Mouse (Mus musculus) heart, adult 18-20 months (tissue): ENCODE results near the gene Ppfia2. TPM values are rescaled to one million over a fixed set of nuclear protein-coding genes. Genes with fewer than 3 reads are reported as not detected.

Experiments
- DNase-seq, 2 experiments: peaks; one replicate each; pipeline ENCODE4 v3.0.0; 2021 to 2022; ENCODE audit warnings: mixed read lengths in 1 of 2
- total RNA-seq, 2 experiments: library from RNA; stranded (reverse); gene quantifications; 2 replicates each; pipeline ENCODE4 v1.2.3; 2021

Gene Ppfia2
- total RNA-seq, 2 experiments from 2014 or later: 0.44 to 0.50 TPM

GRCm38 (mm10) chr10:106665221-106665620 is 195.1 kb downstream of the Ppfia2 start:
- DNase-seq: no peak

GRCm38 (mm10) chr10:106670170-106670569 is 200.0 kb downstream of the Ppfia2 start:
- DNase-seq: no peak

GRCm38 (mm10) chr10:106681395-106681794 is 211.3 kb downstream of the Ppfia2 start:
- DNase-seq: no peak

GRCm38 (mm10) chr10:106685519-106685918 is 215.4 kb downstream of the Ppfia2 start:
- no peak for DNase-seq

- no peak for DNase-seq
These were observed 249.8 kb downstream of the Ppfia2 start for GRCm38 (mm10) chr10:106719936-106720335.

GRCm38 (mm10) chr10:106732265-106732664 is 262.1 kb downstream of the Ppfia2 start:
- DNase-seq: no peak

- DNase-seq: no peak
These were observed 266.3 kb downstream of the Ppfia2 start for GRCm38 (mm10) chr10:106736230-106737063.

GRCm38 (mm10) chr10:106738190-106738589 is 268.1 kb downstream of the Ppfia2 start:
- no peak for DNase-seq

- no peak for DNase-seq
These were observed 274.8 kb downstream of the Ppfia2 start for GRCm38 (mm10) chr10:106744966-106745365.

- no peak for DNase-seq
These were observed 290.9 kb downstream of the Ppfia2 start for GRCm38 (mm10) chr10:106761061-106761460.

- DNase-seq: no peak
These were observed 293.6 kb downstream of the Ppfia2 start for GRCm38 (mm10) chr10:106763785-106764184.

- no peak for DNase-seq
These were observed 305.4 kb downstream of the Ppfia2 start for GRCm38 (mm10) chr10:106775571-106775970.

GRCm38 (mm10) chr10:106815447-106815846 is 345.3 kb downstream of the Ppfia2 start:
- DNase-seq: no peak

- no peak for DNase-seq
These were observed 348.2 kb downstream of the Ppfia2 start for GRCm38 (mm10) chr10:106818381-106818780.

GRCm38 (mm10) chr10:106824215-106824614 is 354.1 kb downstream of the Ppfia2 start:
- no peak for DNase-seq

- no peak for DNase-seq
These were observed 368.3 kb downstream of the Ppfia2 start for GRCm38 (mm10) chr10:106838476-106838875.

GRCm38 (mm10) chr10:106858106-106858505 is 388.0 kb downstream of the Ppfia2 start:
- no peak for DNase-seq

- DNase-seq: no peak
These were observed 400.1 kb downstream of the Ppfia2 start for GRCm38 (mm10) chr10:106870233-106870632.

- DNase-seq: no peak
These were observed 401.7 kb downstream of the Ppfia2 start for GRCm38 (mm10) chr10:106871847-106872246.

- no peak for DNase-seq
These were observed 402.6 kb downstream of the Ppfia2 start for GRCm38 (mm10) chr10:106872714-106873113.

GRCm38 (mm10) chr10:106881330-106881729 is 411.2 kb downstream of the Ppfia2 start:
- DNase-seq: no peak

GRCm38 (mm10) chr10:106896351-106896750 is 426.2 kb downstream of the Ppfia2 start:
- no peak for DNase-seq

GRCm38 (mm10) chr10:106910108-106910507 is 440.0 kb downstream of the Ppfia2 start:
- no peak for DNase-seq

- no peak for DNase-seq
These were observed 442.9 kb downstream of the Ppfia2 start for GRCm38 (mm10) chr10:106913032-106913431.
